Mouse (Mus musculus): ENCODE data around the gene Alkbh5. TPM values are rescaled to one million over a fixed set of nuclear protein-coding genes. Genes with fewer than 3 reads are reported as not detected.

The Alkbh5 gene
- 10 to 100 TPM; 31.0 to 34.7 TPM for polyA plus RNA-seq (2017; shearing (Covaris generic))

DNA sequence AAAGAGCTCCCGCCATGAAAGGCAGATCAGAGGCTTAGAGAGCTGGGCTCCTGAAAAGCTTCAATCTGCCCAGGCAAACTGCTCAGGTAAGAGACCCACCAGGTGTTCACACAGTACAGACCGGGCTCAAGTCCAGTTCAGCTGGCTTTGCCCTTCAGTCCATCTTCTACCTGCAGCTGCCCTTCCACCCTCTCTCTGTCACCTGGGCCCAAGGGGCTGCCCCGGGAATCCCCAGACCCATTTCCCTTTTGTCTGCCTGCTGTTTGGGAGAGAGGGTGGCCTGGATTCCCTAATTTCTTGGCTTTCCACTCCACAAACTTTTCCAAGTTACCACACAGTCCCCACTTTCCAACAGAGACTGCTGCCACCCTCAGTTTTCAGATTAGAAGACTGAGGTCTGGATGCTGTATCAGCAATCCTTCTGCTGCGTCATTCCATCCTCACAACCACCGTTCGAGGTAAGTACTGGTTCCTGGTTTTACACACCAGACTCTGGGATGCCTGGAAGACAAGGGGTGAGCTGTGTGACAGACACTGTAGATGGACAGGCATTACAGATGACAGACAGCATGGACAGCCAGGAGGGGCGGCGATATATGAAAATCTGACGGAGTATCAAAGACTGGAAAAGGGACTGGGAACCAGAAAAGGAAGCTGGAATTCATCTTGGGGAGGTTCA lies at the start of gene Alkbh5:
TSS of gene Alkbh5 (plus strand) at position 202 of the 679 bp plus-strand sequence.

Other genes with a start within 250 kb of the Alkbh5 start
- 10 to 100 TPM; 27.2 to 40.4 TPM for gene Tom1l2, start 183.5 kb upstream of the Alkbh5 start, polyA plus RNA-seq (2017; shearing (Covaris generic))
- gene Drc3, start 183.1 kb upstream of the Alkbh5 start, polyA plus RNA-seq (2017; shearing (Covaris generic)), result 1 to 10 TPM in 1 of 2 experiments, under 1 TPM in 1; 0.19 to 3.8 TPM
- 10 to 100 TPM; 21.3 to 34.2 TPM for gene Gid4, start 119.2 kb upstream of the Alkbh5 start, polyA plus RNA-seq (2017; shearing (Covaris generic))
- gene Atpaf2, start 117.9 kb upstream of the Alkbh5 start, polyA plus RNA-seq (2017; shearing (Covaris generic)), result 10 to 100 TPM; 39.9 to 46.0 TPM
- gene Drg2, start 81.8 kb upstream of the Alkbh5 start, polyA plus RNA-seq (2017; shearing (Covaris generic)), result 10 to 100 TPM; 50.3 to 51.9 TPM
- gene Myo15, start 67.0 kb upstream of the Alkbh5 start, polyA plus RNA-seq (2017; shearing (Covaris generic)), result under 1 TPM; 0.05 to 0.70 TPM
- 10 to 100 TPM; 34.8 to 42.6 TPM for gene Llgl1, start 163.3 kb downstream of the Alkbh5 start, polyA plus RNA-seq (2017; shearing (Covaris generic))
- 100 to 1,000 TPM; 175 to 177 TPM for gene Flii, start 190.9 kb downstream of the Alkbh5 start, polyA plus RNA-seq (2017; shearing (Covaris generic))
- 10 to 100 TPM; 12.0 to 19.5 TPM for gene Mief2, start 192.0 kb downstream of the Alkbh5 start, polyA plus RNA-seq (2017; shearing (Covaris generic))
- 10 to 100 TPM; 18.0 to 31.5 TPM for gene Top3a, start 241.0 kb downstream of the Alkbh5 start, polyA plus RNA-seq (2017; shearing (Covaris generic))
- 10 to 100 TPM; 11.1 to 14.2 TPM for gene Smcr8, start 241.1 kb downstream of the Alkbh5 start, polyA plus RNA-seq (2017; shearing (Covaris generic))